Mouse (Mus musculus) MEL-GATA-1-ER (cell line): ENCODE measurements around the gene Fam219b.

Experiments used
- DNase-seq: peaks from one replicate; pipeline ENCODE4 v3.0.0-alpha.2; 2012; ENCODE audit warnings: low read depth; ENCODE audit errors: extremely low read depth

Fam219b gene

DNA sequence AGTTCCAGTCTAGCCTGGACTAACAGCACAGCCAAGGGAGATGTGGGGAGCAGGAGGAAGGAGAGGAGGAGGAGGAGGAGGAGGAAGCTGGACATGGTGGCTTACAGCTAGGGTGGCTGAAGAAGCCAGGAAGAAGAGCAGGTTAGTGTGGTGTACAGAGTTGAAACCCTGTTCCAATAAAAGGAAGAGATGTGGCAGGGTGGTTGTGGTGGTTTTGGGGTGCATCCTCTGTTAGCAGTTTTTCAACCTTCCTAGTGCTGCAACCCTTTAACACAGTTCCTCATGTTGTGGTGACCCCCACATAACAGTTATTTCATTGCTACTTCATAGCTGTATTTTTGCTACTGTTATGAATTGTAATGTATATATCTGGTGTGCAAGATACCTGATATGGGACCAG, 12.9 kb upstream of the Fam219b start:
- DNase-seq = no peak

GRCm38 (mm10) chr9:57525516-57525915, 11.8 kb upstream of the Fam219b start:
- DNase-seq = no peak

GRCm38 (mm10) chr9:57526435-57526834, 10.9 kb upstream of the Fam219b start:
- DNase-seq = no peak

DNA sequence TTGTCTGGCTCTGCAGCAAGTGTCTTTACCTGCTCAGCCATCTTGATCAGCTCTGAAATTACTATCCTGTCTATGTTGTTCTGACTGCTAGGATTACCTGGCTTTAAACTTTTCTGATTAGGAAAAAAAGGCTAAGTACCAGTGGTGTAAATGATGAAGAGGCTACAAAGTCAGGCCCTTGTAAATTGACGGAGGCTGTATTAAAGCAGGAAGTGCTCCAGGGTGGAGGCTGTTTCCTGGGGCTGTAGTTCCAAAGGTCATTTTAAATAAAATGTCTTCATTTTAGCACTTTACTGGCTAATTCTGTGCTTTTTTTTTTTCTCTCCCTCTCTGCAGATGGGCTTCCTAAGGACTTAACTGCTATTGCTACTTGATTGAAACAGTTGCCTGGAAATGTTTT, 5.4 kb upstream of the Fam219b start:
- DNase-seq = no peak

GRCm38 (mm10) chr9:57536362-57536761, 966 bp upstream of the Fam219b start:
- DNase-seq = no peak

DNA sequence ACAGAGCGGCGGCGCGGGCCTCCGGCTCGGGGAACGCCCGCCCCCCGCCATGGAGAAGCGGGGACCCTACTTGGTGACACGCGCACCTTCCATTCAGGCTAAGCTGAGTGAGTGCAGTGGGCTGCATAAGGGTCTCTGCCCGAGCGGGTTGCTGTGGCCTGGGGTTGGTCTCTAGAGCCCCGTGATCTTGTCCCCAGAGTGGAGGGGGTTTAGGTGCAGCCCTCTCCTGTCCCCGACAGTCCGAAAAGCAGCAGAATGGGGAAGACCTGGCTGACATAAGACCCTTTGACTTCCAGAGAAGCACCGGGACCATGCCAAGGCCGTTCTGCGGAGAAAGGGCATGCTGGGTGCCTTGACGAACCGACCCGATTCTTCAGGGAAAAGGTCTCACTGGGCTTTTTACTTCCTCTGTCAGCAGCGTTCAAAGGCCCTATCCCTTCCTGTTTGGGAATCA, 427 bp downstream of the Fam219b start:
- no peak for DNase-seq

DNA sequence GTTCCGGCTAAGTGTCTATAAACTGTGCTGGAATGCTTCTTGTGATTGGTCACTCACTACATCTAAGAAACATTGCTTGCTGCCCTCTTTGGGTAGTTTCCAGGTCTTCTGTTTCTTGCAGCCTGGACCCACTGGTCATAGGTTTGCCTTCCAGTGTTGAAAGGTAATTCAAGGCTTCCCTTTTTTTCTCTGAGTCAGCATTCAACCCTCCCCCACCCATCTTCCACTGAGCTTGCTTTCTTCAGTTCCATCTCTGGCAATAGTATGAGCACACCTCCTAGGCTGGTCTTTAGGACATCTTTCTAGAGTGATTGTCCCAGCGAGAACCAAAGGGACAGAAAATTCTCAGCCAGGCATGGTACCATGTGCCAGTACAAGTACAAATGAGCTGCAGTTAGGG, 2.2 kb downstream of the Fam219b start:
- no peak for DNase-seq

DNA sequence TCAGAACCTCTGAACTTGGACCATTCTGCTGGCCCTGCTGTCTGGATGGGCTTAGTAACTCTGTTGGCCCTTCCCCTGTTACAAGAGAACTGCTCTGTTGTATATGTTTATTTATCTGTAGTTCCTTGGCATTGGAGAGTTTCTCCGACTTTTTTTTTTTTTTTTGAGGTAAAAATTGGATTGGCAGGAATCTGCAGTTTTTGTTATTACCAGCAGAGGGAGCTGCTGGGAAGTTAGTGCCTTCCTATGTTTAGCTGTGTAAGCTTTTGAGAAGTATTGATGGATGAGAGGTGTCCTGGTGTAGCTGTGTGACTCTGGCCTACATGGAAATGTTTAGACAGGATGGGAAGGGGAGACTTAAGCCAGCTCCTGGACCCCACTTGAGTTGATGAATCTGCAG, 4.0 kb downstream of the Fam219b start:
- no peak for DNase-seq

- no peak for DNase-seq
Observed at GRCm38 (mm10) chr9:57543951-57544350, 6.6 kb downstream of the Fam219b start.

- no peak for DNase-seq
Observed at GRCm38 (mm10) chr9:57547287-57547686, 10.0 kb downstream of the Fam219b start.

DNA sequence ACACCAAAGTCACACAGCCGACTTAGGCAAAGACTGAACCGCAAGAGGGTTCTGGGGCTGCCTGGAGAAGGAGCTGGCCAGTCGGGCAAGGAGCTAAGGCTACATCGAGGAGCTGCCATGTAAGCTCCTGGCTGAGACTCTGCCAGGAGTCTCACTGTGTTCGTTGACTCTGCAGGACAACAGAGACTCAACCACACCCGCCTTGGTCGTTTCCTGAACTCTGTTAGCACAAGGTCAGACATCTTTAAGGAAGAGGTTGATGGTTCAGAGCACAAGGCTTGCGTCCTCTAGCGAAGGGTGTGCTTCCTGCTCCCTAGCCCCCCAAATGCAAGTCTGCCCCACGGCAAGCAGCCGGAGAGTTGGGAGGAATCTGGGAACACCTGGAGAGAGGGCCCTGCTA, 10.5 kb downstream of the Fam219b start:
- no peak for DNase-seq

DNA sequence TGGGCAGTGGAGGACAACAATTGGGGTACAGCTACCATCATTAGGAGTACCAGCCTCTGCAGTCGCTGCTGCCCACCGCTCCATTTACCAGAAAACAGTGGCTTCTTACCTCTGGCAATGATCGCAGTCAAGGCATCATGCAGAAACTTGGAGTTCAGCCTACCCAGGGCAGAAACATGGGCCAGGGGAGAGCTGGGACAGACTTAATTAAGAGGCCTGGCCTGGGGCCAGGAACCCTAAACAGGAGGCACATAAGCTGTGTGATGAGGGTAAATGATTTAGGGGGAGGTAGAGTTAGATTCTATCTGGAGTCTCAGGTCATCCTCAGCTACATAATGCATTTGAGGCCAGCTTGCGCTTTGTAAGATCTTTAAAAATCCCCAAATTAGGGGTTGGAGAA, 11.9 kb downstream of the Fam219b start:
- no peak for DNase-seq

DNA sequence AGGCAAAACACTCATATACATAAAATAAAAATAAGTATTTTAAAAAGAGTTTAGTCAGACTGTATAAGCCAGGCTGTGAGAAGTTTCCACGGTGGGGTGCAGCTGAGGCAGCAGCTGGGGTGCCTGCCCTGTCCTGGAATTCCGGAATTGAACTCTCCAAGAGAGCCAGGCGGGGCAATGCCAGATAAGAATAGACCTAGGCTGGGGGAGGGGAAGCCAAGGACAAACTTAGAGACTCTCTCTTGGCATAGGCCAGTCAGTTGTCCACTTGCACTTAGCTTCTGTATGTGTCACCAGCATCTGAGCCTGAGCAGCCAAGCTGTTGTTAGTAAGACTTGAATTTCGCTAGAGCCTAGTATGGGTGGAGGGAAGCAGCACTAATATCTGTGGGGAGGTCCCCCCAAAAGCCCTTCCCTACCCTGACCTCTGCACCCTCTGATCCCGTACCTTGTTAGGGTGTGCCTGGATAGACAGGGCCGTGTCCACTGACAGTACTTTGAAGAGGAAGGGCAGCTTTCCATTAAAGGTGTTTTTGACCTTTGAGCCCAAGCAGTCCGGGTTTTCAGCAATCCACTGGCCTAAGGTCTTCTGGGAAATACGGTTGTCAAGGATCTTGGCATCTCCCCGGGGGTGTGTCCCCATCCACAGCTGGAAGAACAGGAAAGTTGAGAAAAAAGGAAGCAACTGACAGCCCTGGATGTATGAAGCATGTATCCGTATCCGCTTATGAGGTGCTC, 13.0 kb downstream of the Fam219b start:
- no peak for DNase-seq

DNA sequence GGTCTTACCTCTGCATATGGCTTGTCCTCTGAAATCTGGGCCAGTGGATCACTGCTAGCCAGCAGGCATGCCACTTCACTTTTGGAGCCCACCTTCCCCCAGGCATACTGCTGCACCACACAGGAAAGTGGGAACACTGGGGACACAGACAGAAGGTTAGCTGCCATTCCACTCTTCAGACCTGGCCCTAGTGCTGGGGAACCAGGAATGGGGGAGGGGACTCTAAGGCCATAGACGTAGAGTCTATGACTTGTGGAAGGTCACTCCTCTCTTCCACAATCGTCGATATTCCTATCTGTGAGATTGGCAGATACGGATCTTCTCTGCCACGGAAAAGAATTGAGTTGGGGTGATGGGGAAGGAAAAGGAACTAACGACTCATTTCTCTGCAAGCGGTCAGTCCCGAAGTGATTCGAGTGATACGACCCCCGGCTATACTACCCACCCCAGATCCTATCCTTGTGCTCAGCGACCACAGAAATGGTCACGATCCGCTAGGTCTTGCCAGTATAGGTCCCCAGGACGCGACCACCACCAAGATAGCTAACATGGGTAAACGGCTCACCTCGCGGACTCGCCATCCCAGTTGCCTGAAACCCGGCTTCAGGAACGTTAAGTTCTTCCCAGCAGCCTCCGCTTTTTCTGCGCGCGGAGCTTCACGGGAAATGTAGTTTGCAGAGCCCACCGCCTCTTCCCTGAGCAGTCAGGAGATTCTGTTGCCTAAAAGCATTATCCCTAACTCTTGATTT, 15.0 kb downstream of the Fam219b start, which contains the start of gene Mpi:
Mpi (minus strand) TSS at position 625 of the 749 bp plus-strand sequence.
- peak; percentile 48 for DNase-seq

DNA sequence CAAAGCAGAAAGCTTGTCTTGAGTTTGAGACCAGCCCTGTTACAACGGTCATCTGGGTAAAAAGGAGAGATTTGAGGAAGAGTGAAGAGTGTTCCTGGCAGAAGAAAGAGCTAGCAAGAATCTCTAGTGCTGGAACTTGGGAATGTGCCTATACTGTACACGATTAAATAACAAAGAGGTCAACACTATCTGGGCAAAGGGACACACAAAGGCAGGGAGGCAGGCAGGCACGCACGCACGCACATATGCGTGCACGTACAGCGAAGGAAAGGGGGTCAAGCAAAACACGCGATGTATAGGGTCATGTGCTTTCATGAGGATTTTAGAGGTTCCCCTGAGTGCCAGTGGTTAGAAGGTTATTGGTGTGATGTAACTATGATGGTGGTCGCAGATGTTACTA, 15.8 kb downstream of the Fam219b start:
- DNase-seq = no peak

DNA sequence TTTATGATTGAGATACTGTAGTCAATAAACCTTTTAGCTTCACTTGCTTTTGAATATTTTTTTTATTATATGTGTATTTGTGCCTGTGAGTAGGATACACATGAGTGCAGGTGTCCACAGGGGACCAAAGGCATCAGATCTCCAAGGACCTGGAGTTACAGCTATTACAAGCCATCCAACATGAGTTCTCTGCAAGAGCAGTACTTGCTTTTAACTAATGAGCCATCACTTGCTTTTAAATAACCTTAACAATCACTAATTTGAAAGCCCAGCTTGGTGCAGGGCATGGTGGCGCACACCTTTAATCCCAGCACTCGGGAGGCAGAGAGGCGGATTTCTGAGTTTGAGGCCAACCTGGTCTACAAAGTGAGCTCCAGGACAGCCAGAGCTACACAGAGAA, 17.4 kb downstream of the Fam219b start:
- DNase-seq = no peak

DNA sequence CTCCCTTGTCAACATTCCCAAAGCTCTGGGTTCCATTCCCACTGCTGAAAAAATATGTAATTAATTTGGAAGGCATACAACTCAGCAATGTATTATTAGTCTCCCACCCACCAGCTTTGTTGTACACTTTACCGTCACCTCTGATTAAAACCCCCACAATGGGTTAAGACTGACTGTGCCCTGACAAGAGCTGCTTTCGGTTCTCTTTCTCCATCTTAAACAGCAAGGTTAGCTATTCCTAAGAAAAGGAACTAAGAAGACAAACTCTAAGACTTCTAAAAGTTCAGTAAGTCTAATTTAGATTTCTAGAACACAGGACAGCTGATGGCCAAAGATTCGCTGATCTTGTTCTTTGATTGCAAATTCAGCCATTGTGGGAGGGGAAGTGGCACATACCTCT, 19.9 kb downstream of the Fam219b start:
- no peak for DNase-seq

DNA sequence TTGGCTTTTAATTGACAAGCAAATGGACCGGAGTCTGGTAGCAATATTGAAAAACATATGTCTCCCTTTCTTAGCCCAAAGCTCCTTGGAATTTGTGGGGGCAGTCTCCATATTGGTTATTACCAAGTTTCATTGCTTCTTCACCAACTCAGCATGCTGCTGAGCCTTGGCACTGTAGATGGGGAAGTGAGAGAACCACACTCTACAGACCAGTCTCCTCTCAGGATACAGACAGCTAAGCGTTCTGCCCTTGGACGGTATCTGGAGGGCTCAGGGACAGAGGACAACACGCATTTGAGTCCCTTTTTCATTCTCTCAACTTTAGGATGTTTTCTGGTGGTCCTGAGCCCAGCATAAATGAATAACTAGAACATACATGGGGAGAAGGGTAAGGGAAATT, 21.3 kb downstream of the Fam219b start:
- no peak for DNase-seq

DNA sequence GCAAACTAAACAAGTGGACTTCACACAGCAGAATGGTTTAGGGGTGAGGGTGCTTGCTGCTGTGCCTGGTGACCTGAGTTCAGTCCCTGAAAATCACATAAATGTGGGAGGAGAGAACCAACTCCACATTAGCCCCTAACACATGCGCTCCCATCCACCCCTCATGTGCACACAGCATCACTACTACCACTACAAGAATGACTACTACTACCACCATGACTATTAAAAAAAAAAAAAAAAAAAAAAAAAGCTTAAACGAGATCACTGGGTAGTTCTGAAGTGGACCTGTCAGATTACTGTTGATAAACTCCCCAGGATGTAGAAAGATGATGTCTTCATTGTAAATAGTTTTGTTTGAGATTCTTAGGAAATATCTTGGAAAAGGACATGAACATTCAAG, 22.2 kb downstream of the Fam219b start:
- no peak for DNase-seq

GRCm38 (mm10) chr9:57560263-57560662, 22.9 kb downstream of the Fam219b start:
- DNase-seq = no peak

- peak; percentile 89 for DNase-seq
Observed at GRCm38 (mm10) chr9:57560861-57561710, 23.8 kb downstream of the Fam219b start, which contains the start of gene Scamp2. Gene Scamp2, plus strand, starts transcription at chr9:57560943.

DNA sequence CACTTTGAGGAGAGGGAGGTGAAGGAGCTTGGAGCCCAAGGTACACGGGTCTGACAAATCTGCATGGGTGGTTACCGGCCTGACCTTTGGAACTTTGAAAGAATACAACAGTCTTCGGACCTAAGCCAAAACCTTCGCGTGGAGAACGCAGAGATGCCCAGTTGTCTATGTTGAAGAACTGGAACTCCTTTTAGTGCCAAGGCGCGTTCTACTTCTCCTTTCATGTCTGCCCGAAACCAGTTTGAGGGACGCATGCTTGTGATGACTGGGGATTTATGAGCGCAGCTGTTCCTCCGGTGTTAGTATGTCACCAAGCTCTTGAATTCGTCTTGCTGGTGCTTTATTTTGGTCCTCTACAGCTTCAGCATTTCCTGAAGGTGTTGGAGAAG, 24.4 kb downstream of the Fam219b start:
- DNase-seq = peak; percentile 55
